ENCODE assay signal across 9 mouse cellular contexts in genomic region chr5:36955366-36955765, GRCm38 (mm10). TPM values are rescaled to one million over a fixed set of nuclear protein-coding genes. Genes with fewer than 3 reads are reported as not detected.
DNase-seq lines count a peak whose midpoint lies in the region; ATAC-seq and TF ChIP-seq lines count a peak whose summit lies in the region.
"Had no signal": no experiment of that assay in that cellular context is flagged by ENCODE, and none has a peak within 500 bp of the region (broad histone marks: within the 10 kb centered on the region; RNA-seq: fewer than 3 reads in every experiment).

No protein-coding gene starts in this region.

- H3K4me3 ChIP-seq in kidney, adult 2 months (ENCODE audit: insufficient read depth, low read depth, low read length) = no peak overlapping the region
- H3K4me3 ChIP-seq in E14TG2a.4 (replicated peaks; ENCODE audit: low read length) (no peak overlapping the region), myocyte (no peak overlapping the region)
- H3K4me3 ChIP-seq: heart, embryonic 13.5 days; megakaryocyte, embryonic 14.5 days had no signal

- no peaks in the 10 kb centered on the region for H3K36me3 ChIP-seq in kidney, adult 2 months (ENCODE audit: control insufficient read depth, insufficient read depth, low read length)
- H3K36me3 ChIP-seq in E14TG2a.4 (ENCODE audit: insufficient read depth, low read length) (no peaks in the 10 kb centered on the region), myocyte (ENCODE audit: control insufficient read depth, insufficient read depth) (no peaks in the 10 kb centered on the region)
- H3K36me3 ChIP-seq: heart, embryonic 13.5 days had no signal

- no peaks in the 10 kb centered on the region for H3K79me2 ChIP-seq in myocyte (ENCODE audit: control insufficient read depth, insufficient read depth)

- H3K27ac ChIP-seq in kidney, adult 2 months (ENCODE audit: insufficient read depth, low read depth, low read length) = no peak overlapping the region
- H3K27ac ChIP-seq: heart, embryonic 13.5 days had no signal

- no peaks in the 10 kb centered on the region for H3K4me1 ChIP-seq in kidney, adult 2 months (ENCODE audit: control insufficient read depth, insufficient read depth, low read length)
- H3K4me1 ChIP-seq in E14TG2a.4 (replicated peaks; ENCODE audit: low read depth, low read length) = no peaks in the 10 kb centered on the region
- H3K4me1 ChIP-seq: megakaryocyte, embryonic 14.5 days had no signal

- TF ChIP-seq POLR2A in kidney, adult 2 months (IDR thresholded peaks at IDR 0.05; ENCODE audit: low read depth, low read length) = no peak
- no peak for TF ChIP-seq POLR2A in myocyte (IDR thresholded peaks at IDR 0.05; ENCODE audit: insufficient read length, low read depth)

- peak; percentile 74 for ATAC-seq in common myeloid progenitor, adult 5-6 weeks (replicated peaks; ENCODE audit: low read depth, poor library complexity, severe bottlenecking)
- ATAC-seq in erythroblast, adult 5-6 weeks (replicated peaks; ENCODE audit: low FRiP score, poor library complexity, severe bottlenecking) = no peak

- peak; percentile 13 for DNase-seq in kidney, adult 2 months
- no peak for DNase-seq in kidney, adult 11 months
- DNase-seq in A20 (ENCODE audit: low read depth, low spot score) = peak; percentile 56

- no peak overlapping the region for H3ac ChIP-seq in myocyte (ENCODE audit: control insufficient read depth, insufficient read length)

- WGBS in kidney, adult 2 months = 10% methylated on average over 4 of the region's 4 CpGs

- no peak overlapping the region for H3K4me2 ChIP-seq in myocyte (ENCODE audit: low read depth)
- H3K4me2 ChIP-seq: heart, embryonic 13.5 days had no signal

- no peaks in the 10 kb centered on the region for H3K27me3 ChIP-seq in kidney, adult 2 months (replicated peaks; ENCODE audit: control insufficient read depth, insufficient read depth, low read length)
- H3K27me3 ChIP-seq in E14TG2a.4 (ENCODE audit: insufficient read depth, low read length) (no peaks in the 10 kb centered on the region), myocyte (ENCODE audit: control insufficient read depth, insufficient read depth, insufficient read length) (no peaks in the 10 kb centered on the region)

- H3K9me3 ChIP-seq in E14TG2a.4 (ENCODE audit: low read length) = peaks cover 7% of the 10 kb centered on the region; the same call in 1 of the 2 replicates
- H3K9me3 ChIP-seq: heart, embryonic 13.5 days; megakaryocyte, embryonic 14.5 days had no signal

- TF ChIP-seq CTCF in kidney, adult 2 months (conservative IDR thresholded peaks at IDR 0.05; ENCODE audit: insufficient read depth, insufficient read length, low read depth, low read length) = peak; percentile 53
- peak; percentile 77 for TF ChIP-seq CTCF in E14TG2a.4 (conservative IDR thresholded peaks at IDR 0.05; ENCODE audit: low read length)

TF ChIP-seq in myocyte, 11 proteins besides CTCF, POLR2A, EP300 and RAD21:
- no peak for TF ChIP-seq POLR2AphosphoS2 (IDR thresholded peaks at IDR 0.05; ENCODE audit: insufficient read length, low read depth)
- no peak for TF ChIP-seq TCF3 (IDR thresholded peaks at IDR 0.05; ENCODE audit: insufficient read length, low read depth)
- no peak for TF ChIP-seq USF1 (IDR thresholded peaks at IDR 0.05; ENCODE audit: low read depth)
- no peak for TF ChIP-seq REST (IDR thresholded peaks at IDR 0.05; ENCODE audit: insufficient read depth, insufficient read length)
- TF ChIP-seq MYOG (IDR thresholded peaks at IDR 0.05; ENCODE audit: control insufficient read depth in 1 of 3, insufficient read depth in 1 of 3, insufficient read length in 2 of 3, low read depth in 2 of 3) = no peak
- TF ChIP-seq MYOD1 (IDR thresholded peaks at IDR 0.05; ENCODE audit: control insufficient read depth in 1 of 3, insufficient read length in 2 of 3, low read depth in 2 of 3) = peak in 2 of 3 experiments; percentile 17 to 53
- no peak for TF ChIP-seq MAX (IDR thresholded peaks at IDR 0.05; ENCODE audit: low read depth)

RNA-seq across cellular contexts. Expression of gene Wfs1, which starts 33.6 kb away (rescaled TPM):
- polyA plus RNA-seq in kidney, adult 2 months (2012; rRNA removed) = 18.8 and 20.0 TPM in 2 replicates
- total RNA-seq in common myeloid progenitor, adult 5-6 weeks (2017) = 0.64 and 1.4 TPM in 2 replicates
- polyA plus RNA-seq in myocyte (2012; fragmentation: generic; extraction: Trizol) = 83.4 TPM
- total RNA-seq in erythroblast, adult 5-6 weeks (2015; ENCODE audit: low replicate concordance) = not detected in 2 replicates
- 0.60 TPM in 1 of 2 replicates, not detected in the other for total RNA-seq in erythroblast, adult 5-6 weeks (2017; ENCODE audit: low replicate concordance)
